Mouse (Mus musculus) bone marrow macrophage, adult 2 months (primary cell): ENCODE results near the gene Helt.

Experiments
- CTCF ChIP-seq: IDR thresholded peaks from 2 replicates; pipeline ENCODE4 v1.5.1; 2012; ENCODE audit warnings: low read depth, mild to moderate bottlenecking, low read length, moderate library complexity
- POLR2A ChIP-seq: IDR thresholded peaks from 2 replicates; pipeline ENCODE4 v1.6.1; 2012; ENCODE audit warnings: mild to moderate bottlenecking, low read depth, low read length, borderline replicate concordance

DNA sequence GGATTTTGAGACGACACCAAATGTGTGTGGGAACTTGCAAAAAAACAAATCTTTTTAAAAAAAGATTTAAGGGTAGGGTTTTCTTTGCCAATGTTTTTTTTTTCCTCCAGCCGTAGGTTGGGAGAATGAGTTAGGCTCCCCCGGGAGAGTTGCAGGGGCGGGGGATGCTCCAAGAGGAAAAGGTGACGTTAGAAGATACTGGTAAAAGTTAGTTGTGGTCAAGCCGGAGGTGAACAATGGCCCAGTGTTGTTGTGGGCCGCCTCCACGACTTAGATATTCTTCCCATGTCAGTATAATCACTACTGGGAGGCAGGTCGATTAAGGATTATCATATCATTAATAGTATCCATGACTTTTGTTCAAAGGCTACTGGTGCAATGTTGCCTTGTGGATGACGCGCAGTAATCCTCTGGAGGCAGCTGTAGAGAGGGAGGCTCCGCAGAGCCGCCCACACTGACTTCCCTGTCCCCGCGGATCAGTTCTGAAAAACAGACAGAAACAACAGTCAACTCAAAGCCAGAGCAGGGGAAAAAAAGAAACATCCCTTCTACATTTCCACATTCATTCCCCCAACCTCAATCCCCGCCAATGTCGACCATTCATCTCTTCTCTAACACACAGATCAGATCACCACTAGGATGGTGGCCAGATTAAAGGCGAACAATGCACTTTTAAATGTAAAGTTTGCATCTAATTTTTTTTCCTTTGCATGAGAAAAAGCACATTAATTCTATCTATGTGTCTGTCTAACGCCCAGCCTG lies 36.4 kb downstream of the Helt start:
- TF ChIP-seq CTCF (no peak), POLR2A (no peak)
